Mouse (Mus musculus) brain, embryonic 18.5 days (tissue): ENCODE measurements around the gene Cblb.

Experiments
- DNase-seq: peaks from one replicate; pipeline ENCODE4 v3.0.0-alpha.2; 2012; ENCODE audit warnings: low read depth, low spot score

The Cblb gene

DNA sequence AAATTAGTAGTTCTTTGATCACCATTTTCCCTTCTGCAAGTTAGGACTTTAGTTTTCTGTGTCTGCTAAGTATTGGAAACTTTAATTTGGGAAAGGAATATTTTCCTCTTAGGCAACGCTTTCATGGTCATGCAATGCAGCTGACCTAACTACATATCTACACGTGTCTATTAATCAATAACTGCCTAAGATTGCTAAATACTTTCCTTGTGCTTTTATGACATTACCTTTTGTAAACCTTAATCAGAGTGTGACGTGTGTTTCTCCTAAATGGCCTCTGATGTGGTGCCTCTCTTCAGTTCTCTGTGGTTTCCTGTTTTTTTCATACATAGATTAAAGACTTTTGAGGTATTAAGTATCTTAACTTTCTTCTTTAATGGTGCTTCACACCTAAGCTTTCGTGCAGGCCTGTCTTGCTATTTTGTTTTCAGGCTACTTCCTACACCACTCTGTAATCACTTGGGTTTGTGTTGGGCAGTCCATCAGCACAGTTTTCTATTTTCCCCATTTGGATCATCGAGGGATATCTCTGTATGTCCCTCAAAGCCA lies 98.4 kb downstream of the Cblb start:
- no peak for DNase-seq

DNA sequence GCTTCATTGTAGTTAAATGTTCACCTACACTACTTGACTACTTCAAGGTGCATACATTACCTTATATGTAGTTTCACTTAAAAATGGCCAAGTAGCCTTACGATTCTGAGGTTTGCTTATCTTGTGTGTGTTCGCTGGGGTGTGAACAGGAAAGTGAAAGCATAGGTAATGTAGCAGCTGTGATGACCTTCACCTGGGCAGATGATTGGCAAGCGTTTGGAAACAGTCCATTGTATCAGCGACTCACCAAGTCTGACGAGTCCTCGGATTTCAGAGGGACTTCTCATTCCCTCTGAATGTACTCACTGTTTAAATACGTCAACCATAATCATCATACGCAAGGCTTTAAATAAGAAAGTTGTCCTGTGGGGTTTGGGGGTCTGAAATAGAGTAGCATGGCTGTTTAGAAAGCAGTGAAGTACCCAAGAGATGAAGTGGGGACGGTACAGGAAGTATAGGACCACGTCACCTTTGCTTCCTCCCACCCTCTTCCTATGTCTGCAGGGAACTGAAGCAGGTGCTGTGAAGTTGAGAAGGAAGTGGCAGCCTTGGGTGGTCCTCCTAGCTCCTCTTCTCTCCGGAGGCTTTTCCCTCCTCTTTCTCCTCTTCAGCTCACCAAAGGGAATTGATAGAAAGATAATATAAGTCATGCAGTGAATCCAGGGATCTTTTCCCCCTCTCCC lies 101.9 kb downstream of the Cblb start:
- DNase-seq: no peak

GRCm38 (mm10) chr16:52134631-52135227 lies 103.7 kb downstream of the Cblb start:
- peak; percentile 64 for DNase-seq

DNA sequence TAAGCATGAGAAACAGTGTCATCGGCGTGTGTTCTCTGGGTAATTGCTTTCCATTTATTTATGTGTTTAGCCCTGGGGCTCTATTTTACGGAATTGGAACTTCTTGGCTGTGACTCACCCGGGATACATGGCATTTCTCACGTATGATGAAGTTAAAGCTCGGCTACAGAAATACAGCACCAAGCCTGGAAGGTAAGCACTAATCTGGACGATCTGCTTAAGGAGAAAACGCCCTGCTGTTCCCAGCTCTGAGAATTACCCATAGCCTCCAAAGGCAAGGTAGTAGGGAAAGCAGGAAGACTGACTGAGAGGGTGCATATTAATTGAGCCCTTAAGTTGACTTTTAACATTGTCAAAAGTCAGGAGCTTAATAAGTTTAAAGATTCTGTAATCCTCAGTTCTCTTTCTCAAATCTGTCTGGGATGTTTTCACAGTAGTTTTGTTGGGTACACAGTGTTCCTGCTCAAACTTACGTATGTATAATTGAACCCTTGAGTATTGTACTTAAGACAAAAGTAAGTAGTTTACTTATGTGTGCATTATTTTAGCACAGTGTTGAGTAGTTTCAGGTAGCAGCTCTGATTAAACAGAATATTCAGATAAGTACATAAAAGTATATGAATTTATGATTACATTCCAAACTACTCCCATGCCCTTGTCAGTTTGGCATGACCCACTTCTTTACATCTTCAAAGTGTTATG lies 104.8 kb downstream of the Cblb start:
- DNase-seq: no peak

DNA sequence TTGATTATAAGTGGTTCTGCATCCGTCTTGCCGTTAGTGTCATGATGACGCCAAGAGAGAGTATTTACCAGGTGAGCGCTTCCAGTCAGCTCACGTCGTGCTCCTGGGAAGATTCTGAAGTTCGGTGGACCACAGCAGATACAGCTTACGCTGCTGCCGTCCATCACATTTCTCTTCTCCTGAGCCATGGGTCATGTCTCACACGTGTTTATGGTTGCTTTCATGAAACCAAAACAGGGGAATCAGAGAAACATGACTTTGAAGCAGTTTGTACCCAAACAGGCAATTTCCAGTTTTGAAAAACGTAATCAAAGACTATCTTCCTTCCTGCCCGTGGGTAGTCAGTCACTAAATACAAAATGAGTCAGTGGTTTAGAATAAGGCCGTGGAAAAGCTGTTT lies 112.1 kb downstream of the Cblb start:
- no peak for DNase-seq

DNA sequence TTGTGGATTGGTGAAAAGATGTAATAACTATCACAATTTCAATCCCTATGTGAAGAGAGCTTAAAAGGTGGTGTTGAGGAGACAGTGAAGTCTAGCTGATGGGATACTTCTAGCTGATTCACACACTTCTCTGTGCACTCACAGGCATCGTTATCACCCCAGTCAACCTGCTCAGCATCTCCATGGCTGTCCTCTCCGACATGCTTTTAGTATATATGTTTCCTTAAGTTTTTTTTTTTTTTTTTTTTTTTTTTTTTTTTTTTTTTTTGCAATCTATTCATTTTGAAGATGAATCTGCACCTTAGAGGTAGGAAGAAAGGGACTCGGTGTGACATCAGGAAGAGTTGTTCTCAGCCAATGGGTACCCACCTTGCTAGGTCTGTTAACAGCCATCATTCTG lies 112.8 kb downstream of the Cblb start:
- DNase-seq: no peak

- no peak for DNase-seq
Observed at GRCm38 (mm10) chr16:52144792-52145191, 113.8 kb downstream of the Cblb start.

- no peak for DNase-seq
Observed at GRCm38 (mm10) chr16:52145552-52145951, 114.5 kb downstream of the Cblb start.

DNA sequence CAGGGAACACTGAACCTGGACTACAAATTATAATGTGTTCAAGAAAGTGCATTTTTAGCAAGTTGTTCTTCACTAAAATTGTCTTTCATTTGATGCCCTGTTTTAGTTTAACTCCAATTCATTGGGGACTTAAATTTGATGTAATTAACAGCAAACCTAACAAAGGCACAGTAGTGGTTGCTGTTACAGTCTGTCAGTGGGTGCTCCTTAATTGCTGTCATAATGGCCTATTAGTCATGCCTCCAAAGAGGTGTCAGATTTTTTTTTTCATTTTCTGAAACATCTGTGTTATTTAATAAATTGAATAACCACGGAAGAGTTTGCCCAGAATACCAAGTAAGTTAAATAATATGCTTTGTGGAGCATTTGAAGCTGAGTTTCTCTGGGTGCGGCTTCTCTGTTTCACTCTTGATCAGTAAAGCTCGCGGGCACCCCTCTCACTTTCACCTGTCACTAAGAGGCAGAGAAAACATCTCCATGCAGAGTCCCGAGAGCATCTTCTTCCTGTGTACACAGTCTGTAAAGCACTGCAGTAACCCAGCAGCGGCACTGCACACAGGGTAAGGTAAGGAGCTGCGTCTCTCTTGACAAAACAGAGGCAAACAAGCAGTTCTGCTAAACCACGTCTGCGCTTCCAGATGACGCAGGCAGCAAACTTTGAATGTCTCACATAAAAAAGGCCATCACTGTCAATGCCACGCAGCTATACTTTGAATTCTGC lies 116.1 kb downstream of the Cblb start:
- no peak for DNase-seq

GRCm38 (mm10) chr16:52148041-52148440 lies 117.0 kb downstream of the Cblb start:
- no peak for DNase-seq

DNA sequence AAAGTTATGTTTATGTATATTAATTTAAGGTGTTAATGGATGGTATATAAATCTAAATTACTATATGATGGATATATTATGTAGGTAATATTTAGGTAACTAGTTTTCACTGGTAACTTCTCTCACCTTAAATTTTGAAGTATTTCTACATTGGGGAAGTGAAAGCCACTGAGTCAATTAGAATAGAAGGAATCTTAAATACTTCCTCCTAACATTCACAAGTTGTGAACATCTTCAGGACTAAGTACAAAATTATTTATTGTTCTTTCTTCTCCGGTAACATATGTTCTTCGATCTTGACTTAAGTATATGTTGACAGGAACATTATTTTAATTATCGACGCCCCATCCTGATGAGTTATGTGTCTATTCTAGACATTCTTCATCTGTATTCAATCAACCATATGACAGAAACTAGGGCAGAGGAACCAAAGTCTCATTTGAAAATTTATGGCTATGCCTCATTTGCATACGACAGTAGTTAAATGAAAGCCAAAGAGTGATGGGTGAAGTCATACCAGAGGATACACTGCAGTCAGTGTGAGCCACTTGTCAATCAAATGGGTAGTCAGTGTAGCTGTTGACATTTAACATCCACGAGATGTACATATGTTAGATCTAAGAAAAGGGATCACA lies 118.2 kb downstream of the Cblb start:
- no peak for DNase-seq

DNA sequence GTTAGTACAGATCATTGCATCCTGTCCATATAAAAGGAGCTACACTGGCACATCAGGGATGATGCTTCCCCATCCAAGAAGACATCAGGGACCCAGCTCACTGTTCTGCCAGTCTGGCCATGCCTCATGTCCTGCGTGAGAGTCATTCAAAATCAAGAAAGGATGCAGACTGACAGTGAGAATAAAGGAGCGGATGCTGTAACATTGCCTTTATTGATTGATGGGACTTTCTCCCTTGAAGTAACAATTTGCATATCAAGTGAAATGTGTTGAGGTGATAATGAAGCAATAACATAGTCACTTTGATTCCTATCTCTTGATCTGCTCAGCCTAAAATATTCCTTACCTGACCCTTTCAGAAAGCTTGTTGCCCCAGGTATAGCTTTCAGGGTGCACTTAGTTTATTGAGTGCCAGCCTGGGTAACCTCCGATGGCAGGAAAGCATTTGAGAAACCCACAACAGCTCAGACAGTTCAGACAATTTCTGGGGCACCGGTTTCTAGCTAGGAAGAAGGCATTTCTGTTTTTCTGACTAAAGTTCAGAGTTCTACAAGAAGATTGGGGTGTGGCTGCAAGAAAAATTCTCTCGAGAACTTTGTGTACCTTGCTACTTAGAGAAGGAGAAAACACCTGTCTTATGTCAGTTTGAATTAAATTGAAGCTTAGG lies 124.1 kb downstream of the Cblb start:
- no peak for DNase-seq

DNA sequence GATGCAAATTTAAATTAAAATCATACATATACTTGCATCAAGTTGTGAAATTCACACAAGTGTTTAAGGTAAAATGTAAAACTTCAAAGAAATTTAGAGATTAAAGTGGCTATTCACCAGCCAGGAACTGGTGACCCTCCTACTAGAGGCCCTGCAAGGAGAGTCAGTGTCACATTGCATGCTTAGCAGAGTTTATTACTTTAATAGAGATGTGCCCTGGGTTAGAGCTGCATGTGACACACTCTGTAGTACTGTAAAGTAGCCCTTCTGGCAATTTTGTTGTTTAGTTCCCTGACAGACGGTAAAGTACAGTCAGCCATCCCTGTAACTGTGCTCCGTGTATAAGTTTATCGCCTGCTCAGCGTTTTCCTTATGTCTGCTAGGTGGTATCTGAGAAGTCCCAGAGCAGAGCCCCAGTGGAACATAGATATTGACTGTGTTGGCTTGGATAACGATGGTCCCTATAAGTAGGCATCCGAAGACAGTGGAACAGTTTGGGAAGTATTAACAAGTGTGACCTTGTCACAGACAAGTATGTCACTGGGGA lies 129.0 kb downstream of the Cblb start:
- no peak for DNase-seq

DNA sequence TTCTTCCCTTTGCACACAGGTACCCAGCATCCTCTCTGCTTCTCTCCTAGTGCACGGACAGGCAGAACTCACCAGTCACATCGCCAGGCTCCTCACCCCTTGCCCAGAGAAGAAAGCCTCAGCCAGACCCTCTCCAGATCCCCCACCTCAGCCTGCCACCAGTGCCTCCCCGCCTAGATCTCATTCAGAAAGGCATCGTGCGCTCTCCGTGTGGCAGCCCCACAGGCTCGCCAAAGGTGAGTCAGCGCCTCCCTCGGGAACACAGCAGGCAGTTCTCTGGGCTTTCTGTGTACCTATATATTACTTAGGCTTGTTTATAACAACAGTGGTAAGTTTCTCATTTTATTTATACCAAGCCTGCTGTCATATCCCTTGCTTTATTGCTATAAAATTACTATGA lies 133.2 kb downstream of the Cblb start:
- no peak for DNase-seq

- no peak for DNase-seq
Observed at GRCm38 (mm10) chr16:52173253-52173652, 142.2 kb downstream of the Cblb start.

DNA sequence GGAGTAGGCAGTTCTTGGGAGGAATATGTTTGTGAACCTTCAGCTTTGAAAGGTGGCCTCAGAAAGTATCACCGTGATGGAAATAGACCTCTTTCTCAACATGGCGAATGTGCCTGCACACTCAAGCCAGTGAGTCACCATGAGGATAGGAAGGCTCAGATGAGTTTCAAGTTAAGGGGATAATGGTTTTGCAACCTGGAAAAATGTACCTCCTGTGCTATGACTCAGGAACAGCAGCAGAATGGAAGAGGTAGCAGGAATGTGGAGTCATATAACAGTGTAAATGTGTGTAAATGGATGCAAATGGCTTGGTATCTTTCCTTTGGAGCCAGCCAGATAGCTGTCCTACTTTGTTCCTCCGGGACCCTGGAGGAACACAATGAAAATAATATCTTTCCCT lies 148.8 kb downstream of the Cblb start:
- no peak for DNase-seq

DNA sequence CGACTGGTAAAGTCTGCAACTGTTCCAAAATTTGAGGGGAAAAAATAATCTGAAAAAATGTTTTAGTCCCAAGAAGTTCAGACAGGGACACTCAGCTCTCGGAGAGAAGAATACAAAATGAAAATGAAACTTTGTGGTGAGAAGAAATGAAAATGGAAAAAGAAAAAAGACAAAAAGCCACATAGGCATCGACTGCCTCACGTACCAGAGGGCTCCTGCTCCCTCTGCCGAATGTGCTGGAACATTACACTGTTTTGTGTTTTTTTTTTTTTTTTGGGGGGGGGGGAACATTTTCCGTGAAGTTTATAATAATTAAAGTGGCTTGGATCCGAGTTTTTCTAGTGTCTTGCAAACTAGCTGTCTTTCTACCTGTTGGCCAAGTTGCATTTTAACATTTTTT lies 151.0 kb downstream of the Cblb start:
- DNase-seq: no peak

DNA sequence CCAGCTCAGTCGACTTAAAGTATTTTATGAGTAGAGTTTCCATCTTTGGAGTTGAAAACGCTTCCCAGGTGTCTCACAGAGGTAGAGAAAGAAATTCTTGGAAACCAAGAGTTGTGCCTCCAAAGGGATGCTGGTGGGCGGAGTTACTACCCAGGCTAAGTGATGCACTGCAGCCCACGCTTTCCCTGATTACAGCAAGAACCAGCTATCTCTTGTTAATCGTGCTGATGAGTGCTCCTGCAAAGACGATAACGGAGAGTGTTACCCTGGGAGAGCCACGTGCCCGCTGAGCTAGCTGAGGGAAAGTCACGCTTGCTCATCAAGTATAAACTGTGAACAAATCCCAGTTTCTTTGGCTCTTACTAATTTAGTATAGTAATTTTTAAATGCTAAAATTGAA lies 153.3 kb downstream of the Cblb start:
- DNase-seq: no peak

DNA sequence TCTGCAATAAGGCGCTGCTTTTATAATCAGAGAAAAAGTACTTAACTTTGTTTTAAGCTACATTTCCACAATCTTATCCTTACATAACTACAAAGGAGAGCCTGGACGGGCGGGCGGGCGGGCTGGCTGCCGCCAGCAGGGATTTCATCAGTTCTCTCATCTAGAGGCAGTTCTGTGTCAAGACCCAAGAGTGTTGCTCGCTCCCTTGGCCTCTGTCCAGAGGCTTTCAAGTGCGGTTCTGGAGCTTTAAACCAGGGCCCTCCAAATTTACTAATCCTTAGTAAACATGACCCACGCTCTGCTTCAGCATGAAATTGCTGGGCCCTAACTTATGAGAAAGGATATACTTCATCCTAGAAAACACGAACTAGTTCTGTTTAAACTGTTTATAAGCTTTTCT lies 155.7 kb downstream of the Cblb start:
- no peak for DNase-seq

DNA sequence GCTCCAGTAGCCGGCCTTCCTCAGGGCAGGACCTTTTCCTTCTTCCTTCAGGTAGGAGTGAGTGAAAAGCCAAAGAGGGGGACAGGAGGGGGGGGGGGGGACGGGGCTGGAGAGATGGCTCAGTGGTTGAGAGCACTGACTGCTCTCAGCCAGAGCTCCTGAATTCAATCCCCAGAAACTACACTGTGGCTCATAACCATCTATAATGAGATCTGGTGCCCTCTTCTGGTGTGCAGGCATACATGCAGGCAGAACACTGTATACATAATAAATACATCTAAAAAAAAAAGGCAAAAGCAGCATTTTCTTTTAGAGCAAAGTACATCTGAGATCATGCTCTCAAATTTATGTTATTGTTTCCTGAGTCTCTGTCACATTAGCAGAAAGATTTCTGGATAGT lies 158.1 kb downstream of the Cblb start:
- no peak for DNase-seq

DNA sequence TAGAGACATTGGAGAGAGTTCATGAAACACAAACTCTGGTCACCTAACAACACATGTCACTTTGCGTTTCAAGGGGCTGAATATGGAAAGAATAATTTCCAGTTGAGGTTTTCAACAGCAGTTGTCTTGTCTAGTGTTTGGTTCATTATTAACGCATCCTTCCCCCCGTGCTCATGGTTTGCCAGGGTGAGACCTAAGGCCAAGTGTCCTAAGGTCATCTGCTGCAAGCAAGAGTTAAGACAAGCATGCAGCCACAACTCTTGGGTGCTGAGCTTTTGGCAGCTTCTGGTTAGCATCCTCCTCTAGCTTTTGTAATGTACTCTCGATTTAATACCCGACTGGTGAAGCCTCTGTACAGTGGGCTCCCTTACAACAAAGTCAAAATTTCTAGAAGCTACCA lies 159.7 kb downstream of the Cblb start:
- DNase-seq: no peak
